Mouse (Mus musculus) liver, adult 2 months (tissue): ENCODE data around the gene Sox2. TPM values are rescaled to one million over a fixed set of nuclear protein-coding genes. Genes with fewer than 3 reads are reported as not detected.

ENCODE experiments used
- DNase-seq: peaks from one replicate; pipeline ENCODE4 v3.0.0-alpha.2; 2011; ENCODE audit warnings: low read depth, low spot score; ENCODE audit errors: extremely low read depth
- H3K27ac ChIP-seq: fragments of 200-500 bp; replicated peaks from 2 replicates; pipeline ENCODE4 v1.5.1; 2012; ENCODE audit warnings: low read depth, mild to moderate bottlenecking, control low read depth, inconsistent platforms, low read length; ENCODE audit not compliant: insufficient read depth
- H3K27me3 ChIP-seq: fragments of 200-500 bp; 2 replicates; pipeline ENCODE4 v1.6.1; 2012; ENCODE audit warnings: mild to moderate bottlenecking, moderate library complexity, low read length, inconsistent platforms; ENCODE audit not compliant: control insufficient read depth, insufficient read depth
- H3K36me3 ChIP-seq: fragments of 200-500 bp; 2 replicates; pipeline ENCODE4 v1.6.1; 2012; ENCODE audit warnings: low read length, inconsistent platforms; ENCODE audit not compliant: control insufficient read depth, insufficient read depth
- H3K4me1 ChIP-seq: fragments of 200-500 bp; 2 replicates; pipeline ENCODE4 v1.6.1; 2011; ENCODE audit warnings: low read length; ENCODE audit not compliant: control insufficient read depth, insufficient read depth
- H3K4me3 ChIP-seq: fragments of 200-500 bp; 2 replicates; pipeline ENCODE4 v1.5.1; 2011; ENCODE audit warnings: low read depth, mild to moderate bottlenecking, control low read depth, low read length, moderate library complexity; ENCODE audit not compliant: insufficient read depth
- H3K79me2 ChIP-seq: fragments of 200-500 bp; 2 replicates; pipeline ENCODE4 v1.6.1; 2012; ENCODE audit warnings: inconsistent platforms, mild to moderate bottlenecking, low read length, moderate library complexity; ENCODE audit not compliant: control insufficient read depth, insufficient read depth
- H3K9ac ChIP-seq: fragments of 200-500 bp; 2 replicates; pipeline ENCODE4 v1.6.1; 2012; ENCODE audit warnings: low read depth, mild to moderate bottlenecking, control low read depth, inconsistent platforms, low read length
- CTCF ChIP-seq: fragments of 200-500 bp; IDR thresholded peaks from 2 replicates; pipeline ENCODE4 v1.5.1; 2011; ENCODE audit warnings: low read depth, low read length, control low read depth
- POLR2A ChIP-seq: fragments of 200-500 bp; IDR thresholded peaks from 2 replicates; pipeline ENCODE4 v1.6.1; 2011; ENCODE audit warnings: low read length, control low read depth; ENCODE audit not compliant: insufficient read depth; ENCODE audit errors: extremely low read depth
- WGBS: fragments of 180-500 bp; shearing (Covaris S2); methylation state at CpG from one replicate; pipeline ENCODE4 v1.1.7; 2018; 5-methylcytosine and 5-hydroxymethylcytosine counted together
- polyA plus RNA-seq: library from polyadenylated mRNA; depleted of rRNA; stranded (reverse); fragments of >200 nt; gene quantifications from 2 replicates; pipeline ENCODE4 v1.2.3, GENCODE M21; 2012; rRNA removed
- total RNA-seq: library from RNA; depleted of rRNA; stranded (reverse); fragments of >200 nt; gene quantifications from 2 replicates; pipeline ENCODE4 v1.2.3, GENCODE M21; 2014; rRNA removed

Sox2 gene
- not detected in 2 replicates for total RNA-seq
- not detected in 2 replicates for polyA plus RNA-seq

DNA sequence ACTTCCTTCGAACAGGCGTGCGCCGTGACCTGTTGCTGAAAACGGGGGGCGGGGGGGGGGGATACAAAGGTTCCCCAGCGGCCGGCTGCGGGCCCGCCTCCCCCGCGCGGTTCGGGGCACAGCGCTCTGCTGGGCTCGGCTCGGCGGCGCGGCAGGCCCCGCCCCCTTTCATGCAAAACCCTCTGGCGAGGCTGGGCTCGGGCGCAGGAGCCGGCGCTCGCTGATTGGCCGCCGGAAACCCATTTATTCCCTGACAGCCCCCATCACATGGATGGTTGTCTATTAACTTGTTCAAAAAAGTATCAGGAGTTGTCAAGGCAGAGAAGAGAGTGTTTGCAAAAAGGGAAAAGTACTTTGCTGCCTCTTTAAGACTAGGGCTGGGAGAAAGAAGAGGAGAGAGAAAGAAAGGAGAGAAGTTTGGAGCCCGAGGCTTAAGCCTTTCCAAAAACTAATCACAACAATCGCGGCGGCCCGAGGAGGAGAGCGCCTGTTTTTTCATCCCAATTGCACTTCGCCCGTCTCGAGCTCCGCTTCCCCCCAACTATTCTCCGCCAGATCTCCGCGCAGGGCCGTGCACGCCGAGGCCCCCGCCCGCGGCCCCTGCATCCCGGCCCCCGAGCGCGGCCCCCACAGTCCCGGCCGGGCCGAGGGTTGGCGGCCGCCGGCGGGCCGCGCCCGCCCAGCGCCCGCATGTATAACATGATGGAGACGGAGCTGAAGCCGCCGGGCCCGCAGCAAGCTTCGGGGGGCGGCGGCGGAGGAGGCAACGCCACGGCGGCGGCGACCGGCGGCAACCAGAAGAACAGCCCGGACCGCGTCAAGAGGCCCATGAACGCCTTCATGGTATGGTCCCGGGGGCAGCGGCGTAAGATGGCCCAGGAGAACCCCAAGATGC is at the start of gene Sox2:
TSS of gene Sox2 (plus strand) at position 680 of the 895 bp plus-strand sequence.
- Histone ChIP-seq H3K36me3 (no peaks in the 10 kb centered on the region), H3K79me2 (no peaks in the 10 kb centered on the region), H3K4me1 (0 out of 2 replicates have a peak, but pooled peaks cover 1% of the 10 kb centered on the region), H3K27ac (no peak within 1 kb of the TSS), H3K27me3 (peaks cover 35% of the 10 kb centered on the region), H3K9ac (no peak within 1 kb of the TSS), H3K4me3 (no peak within 1 kb of the TSS)
- no peak for TF ChIP-seq POLR2A
- WGBS, result 2% methylated on average over 86 of the region's 86 CpGs
- DNase-seq, result no peak

DNA sequence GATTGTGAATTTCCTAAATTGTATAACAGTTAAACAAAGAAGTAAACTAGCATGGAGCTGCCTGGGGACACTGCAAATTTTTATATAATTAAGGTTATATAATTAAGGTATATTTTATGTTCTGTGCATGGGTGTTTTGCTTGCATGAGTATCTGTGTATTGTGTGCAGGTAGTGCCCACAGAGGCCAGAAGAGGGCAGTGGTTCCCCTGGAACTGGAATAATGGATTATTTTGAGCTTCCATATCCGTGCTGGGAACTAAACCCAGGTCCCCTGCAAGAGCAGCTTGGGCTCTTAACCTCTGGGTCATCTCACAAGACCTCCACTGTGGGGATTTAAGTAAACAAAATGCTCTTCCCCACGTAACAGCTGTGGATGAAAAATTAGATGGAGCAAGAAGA is 49.1 kb upstream of the Sox2 start:
- no peak for TF ChIP-seq POLR2A
- TF ChIP-seq CTCF, result no peak
- H3K9ac ChIP-seq, result no peak overlapping the region
- DNase-seq, result no peak
- H3K36me3 ChIP-seq, result no peaks in the 10 kb centered on the region
- 76% methylated on average over 2 of the region's 2 CpGs for WGBS
- no peaks in the 10 kb centered on the region for H3K79me2 ChIP-seq
- no peak overlapping the region for H3K27ac ChIP-seq
- 0 out of 2 replicates have a peak, but pooled peaks cover 2% of the 10 kb centered on the region for H3K27me3 ChIP-seq
- no peak overlapping the region for H3K4me3 ChIP-seq
- no peaks in the 10 kb centered on the region for H3K4me1 ChIP-seq

DNA sequence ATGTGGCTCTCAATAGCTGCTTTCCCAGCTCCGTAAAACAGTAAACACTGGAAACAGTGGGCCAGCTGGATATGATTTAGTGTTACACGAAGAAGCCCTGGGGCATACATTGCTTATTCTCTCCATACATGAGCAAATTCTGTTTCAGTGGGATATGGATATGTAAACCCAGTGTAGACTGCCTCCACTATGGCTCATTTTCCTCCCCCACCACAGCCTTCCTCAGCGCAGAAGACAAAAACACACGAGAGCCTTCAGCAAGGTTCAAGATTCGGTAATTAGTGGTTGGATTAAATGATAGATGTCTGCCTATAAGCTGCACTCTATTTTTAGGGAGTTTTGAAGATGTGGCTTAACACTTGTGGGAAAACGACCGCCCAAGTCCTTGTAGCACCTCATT is 36.1 kb upstream of the Sox2 start:
- Histone ChIP-seq H3K9ac (no peak overlapping the region), H3K4me3 (no peak overlapping the region), H3K4me1 (no peaks in the 10 kb centered on the region), H3K27me3 (no peaks in the 10 kb centered on the region), H3K79me2 (no peaks in the 10 kb centered on the region), H3K36me3 (no peaks in the 10 kb centered on the region), H3K27ac (no peak overlapping the region)
- 90% methylated on average over 7 of the region's 7 CpGs for WGBS
- TF ChIP-seq CTCF, result no peak
- no peak for TF ChIP-seq POLR2A
- no peak for DNase-seq

DNA sequence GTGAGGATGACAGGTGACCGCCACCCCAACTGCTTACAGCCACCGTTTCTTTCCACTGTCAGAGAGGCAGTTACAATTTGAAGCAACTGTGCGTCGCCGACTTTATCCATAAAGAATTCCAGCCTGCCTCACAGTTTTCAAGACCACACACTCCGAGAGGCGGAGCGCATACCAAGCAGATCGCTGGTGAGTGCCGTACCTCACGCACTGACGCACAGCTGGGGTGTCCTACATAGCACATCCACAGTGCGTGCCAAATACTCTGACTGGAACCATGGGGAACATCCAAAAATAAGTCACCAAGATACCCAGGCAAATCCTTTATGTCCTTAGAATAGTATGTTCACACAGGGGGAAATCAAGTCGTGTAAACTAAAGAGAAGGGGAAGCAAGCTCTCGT is 34.7 kb upstream of the Sox2 start:
- Histone ChIP-seq H3K79me2 (no peaks in the 10 kb centered on the region), H3K36me3 (no peaks in the 10 kb centered on the region), H3K4me3 (no peak overlapping the region), H3K27me3 (no peaks in the 10 kb centered on the region), H3K4me1 (no peaks in the 10 kb centered on the region), H3K9ac (no peak overlapping the region), H3K27ac (no peak overlapping the region)
- TF ChIP-seq CTCF (no peak), POLR2A (no peak)
- no peak for DNase-seq
- WGBS, result 80% methylated on average over 15 of the region's 15 CpGs

DNA sequence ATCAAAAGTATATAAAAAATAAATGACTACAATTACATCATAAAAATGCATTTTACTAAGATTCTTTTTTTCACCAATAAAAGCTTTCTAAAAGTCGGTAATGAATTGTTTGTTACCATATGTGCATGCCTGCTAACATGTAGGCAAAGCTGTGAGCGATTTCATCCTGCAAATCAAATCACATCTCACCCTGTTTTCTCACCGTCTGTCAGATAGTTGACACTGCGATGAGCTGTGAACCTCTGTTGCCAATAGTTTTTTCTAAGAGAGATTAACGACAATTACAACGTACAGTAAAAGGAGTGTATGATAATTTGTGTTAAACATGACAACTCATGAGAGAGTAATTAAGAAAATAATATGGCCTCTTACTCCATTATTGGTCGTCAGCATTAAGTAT is 31.3 kb upstream of the Sox2 start:
- H3K27me3 ChIP-seq, result no peaks in the 10 kb centered on the region
- H3K9ac ChIP-seq, result no peak overlapping the region
- H3K27ac ChIP-seq, result no peak overlapping the region
- no peak for DNase-seq
- no peak overlapping the region for H3K4me3 ChIP-seq
- H3K4me1 ChIP-seq, result no peaks in the 10 kb centered on the region
- H3K36me3 ChIP-seq, result no peaks in the 10 kb centered on the region
- 78% methylated on average over 7 of the region's 7 CpGs for WGBS
- TF ChIP-seq POLR2A (no peak), CTCF (no peak)
- no peaks in the 10 kb centered on the region for H3K79me2 ChIP-seq

DNA sequence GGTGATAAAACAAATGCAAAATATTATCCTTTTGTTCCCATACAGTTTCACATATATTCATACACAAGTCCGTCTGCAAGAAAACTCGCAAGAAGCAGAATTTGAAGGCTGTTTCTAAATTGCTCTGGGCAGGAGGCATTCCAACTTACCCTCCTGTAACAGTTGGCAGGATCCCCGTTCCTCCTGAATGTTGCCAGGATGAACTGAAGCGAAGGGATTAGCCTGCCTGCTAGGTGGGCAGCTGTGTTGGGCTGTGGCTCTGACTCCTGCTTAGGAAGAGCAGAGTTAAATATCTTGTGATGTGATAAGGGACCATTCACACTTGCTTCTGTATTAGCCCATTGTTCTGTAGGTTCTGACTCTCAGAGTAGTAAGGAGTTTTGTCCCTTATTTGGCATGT is 30.1 kb upstream of the Sox2 start:
- TF ChIP-seq CTCF, result no peak
- TF ChIP-seq POLR2A, result no peak
- H3K27me3 ChIP-seq, result no peaks in the 10 kb centered on the region
- no peak overlapping the region for H3K9ac ChIP-seq
- WGBS, result 77% methylated on average over 4 of the region's 4 CpGs
- DNase-seq, result no peak
- no peak overlapping the region for H3K27ac ChIP-seq
- no peak overlapping the region for H3K4me3 ChIP-seq
- no peaks in the 10 kb centered on the region for H3K4me1 ChIP-seq
- no peaks in the 10 kb centered on the region for H3K36me3 ChIP-seq
- H3K79me2 ChIP-seq, result no peaks in the 10 kb centered on the region
